9 mouse cellular contexts compared by ENCODE assay signal in genomic region chr11:108910903-108911302, GRCm38 (mm10). TPM values are rescaled to one million over a fixed set of nuclear protein-coding genes. Genes with fewer than 3 reads are reported as not detected.
DNase-seq lines count a peak whose midpoint lies in the region; ATAC-seq and TF ChIP-seq lines count a peak whose summit lies in the region.
"Had no signal": no experiment of that assay in that cellular context is flagged by ENCODE, and none has a peak within 500 bp of the region (broad histone marks: within the 10 kb centered on the region; RNA-seq: fewer than 3 reads in every experiment).

No protein-coding gene starts in this region.

- H3K36me3 ChIP-seq in E14TG2a.4 (ENCODE audit: insufficient read depth, low read length) = no peaks in the 10 kb centered on the region
- H3K36me3 ChIP-seq in limb, embryonic 13.5 days = no peaks in the 10 kb centered on the region
- H3K36me3 ChIP-seq in hindbrain, embryonic 13.5 days = no peaks in the 10 kb centered on the region

- no peak overlapping the region for H3K9ac ChIP-seq in limb, embryonic 13.5 days
- no peak overlapping the region for H3K9ac ChIP-seq in hindbrain, embryonic 13.5 days

- no peak for ATAC-seq in limb, embryonic 13.5 days (ENCODE audit: low FRiP score, low read depth)
- no peak for ATAC-seq in hindbrain, embryonic 13.5 days (ENCODE audit: low FRiP score)

- peak overlapping the region; percentile 56 for H3K4me2 ChIP-seq in limb, embryonic 13.5 days (replicated peaks)
- no peak overlapping the region for H3K4me2 ChIP-seq in hindbrain, embryonic 13.5 days

- DNase-seq in heart, adult 11 months = peak; percentile 93
- no peak for DNase-seq in heart, adult 9 months (ENCODE audit: low spot score in 2 of 2)
- DNase-seq in spleen, adult 12 weeks (ENCODE audit: low spot score) = peak; percentile 40
- no peak for DNase-seq in testis, postnatal 10 days (ENCODE audit: low spot score)
- no peak for DNase-seq in kidney, adult 9 months
- DNase-seq: cerebellum, adult 8-10 months had no signal

- H3K9me3 ChIP-seq in E14TG2a.4 (ENCODE audit: low read length) = peaks cover 3% of the 10 kb centered on the region; the same call in 1 of the 2 replicates
- H3K9me3 ChIP-seq in limb, embryonic 13.5 days = 0 out of 2 replicates have a peak, but pooled peaks cover 3% of the 10 kb centered on the region
- H3K9me3 ChIP-seq in hindbrain, embryonic 13.5 days = 0 out of 2 replicates have a peak, but pooled peaks cover 4% of the 10 kb centered on the region

- 0 out of 2 replicates have a peak overlapping the region, but pooled peaks have one; percentile 53 for H3K4me3 ChIP-seq in E14TG2a.4 (replicated peaks; ENCODE audit: low read length)
- H3K4me3 ChIP-seq in limb, embryonic 13.5 days = 0 out of 2 replicates have a peak overlapping the region, but pooled peaks have one; percentile 3
- H3K4me3 ChIP-seq in hindbrain, embryonic 13.5 days = no peak overlapping the region

- TF ChIP-seq CTCF in E14TG2a.4 (conservative IDR thresholded peaks at IDR 0.05; ENCODE audit: low read length) = no peak

- H3K4me1 ChIP-seq in E14TG2a.4 (replicated peaks; ENCODE audit: low read depth, low read length) = peaks cover 80% of the 10 kb centered on the region
- H3K4me1 ChIP-seq in limb, embryonic 13.5 days = peaks cover 28% of the 10 kb centered on the region
- H3K4me1 ChIP-seq in hindbrain, embryonic 13.5 days (replicated peaks) = peaks cover 13% of the 10 kb centered on the region

- WGBS in limb, embryonic 13.5 days = 33% methylated on average over 7 of the region's 7 CpGs
- 41% methylated on average over 7 of the region's 7 CpGs for WGBS in hindbrain, embryonic 13.5 days

- H3K27ac ChIP-seq in limb, embryonic 13.5 days = no peak overlapping the region
- H3K27ac ChIP-seq in hindbrain, embryonic 13.5 days = no peak overlapping the region

- peaks cover 29% of the 10 kb centered on the region for H3K27me3 ChIP-seq in E14TG2a.4 (ENCODE audit: insufficient read depth, low read length)
- H3K27me3 ChIP-seq in limb, embryonic 13.5 days = 0 out of 2 replicates have a peak, but pooled peaks cover 9% of the 10 kb centered on the region
- H3K27me3 ChIP-seq in hindbrain, embryonic 13.5 days = peaks cover 34% of the 10 kb centered on the region

RNA-seq across cellular contexts. Expression of gene Axin2, which starts 9.2 kb away (rescaled TPM):
- polyA plus RNA-seq in limb, embryonic 13.5 days (2015; fragmentation: Nextera tagmentation; extraction: Ambion mirVana) = 18.1 and 19.7 TPM in 2 replicates
- 10.6 and 13.8 TPM in 2 replicates for polyA plus RNA-seq in hindbrain, embryonic 13.5 days (2015; fragmentation: Nextera tagmentation; extraction: Ambion mirVana)

Comparison
In these comparisons a context has a peak if more than half of its experiments do, and no peak if none do; other contexts are left out.
1. DNase-seq: peak in heart, adult 11 months (single experiment) and spleen, adult 12 weeks (single experiment); none in heart, adult 9 months (0 of 2), testis, postnatal 10 days (single experiment) and kidney, adult 9 months (single experiment).